Mouse (Mus musculus) heart, embryonic 14.5 days (tissue): Measurements from ENCODE around the gene Arhgef3. TPM values are rescaled to one million over a fixed set of nuclear protein-coding genes. Genes with fewer than 3 reads are reported as not detected.
A peak's percentile ranks its signal among the peaks of the same experiment; 100 is the strongest.

ENCODE experiments used
- ATAC-seq: fragments of 200-750 bp; cut with Nextera tagmentation; 2 replicates; pipeline ENCODE4 v1.8.0; 2017; ENCODE audit warnings: low read depth, moderate TSS enrichment; ENCODE audit not compliant: insufficient number of reproducible peaks, insufficient read depth, low FRiP score
- H3K27ac ChIP-seq, 2 experiments: fragments of 200-500 bp in 1 of 2; fragments of 300-500 bp in 1 of 2; sonication (generic) in 1 of 2; replicated peaks in 1 of 2; 2 replicates each; pipeline ENCODE4 v1.5.1; 2012 to 2014; ENCODE audit warnings: low read depth in 2 of 2, low read length in 2 of 2, control low read depth in 1 of 2, mild to moderate bottlenecking in 1 of 2, mixed read lengths in 1 of 2; ENCODE audit not compliant: control insufficient read depth in 1 of 2, insufficient read depth in 1 of 2
- H3K27me3 ChIP-seq: fragments of 300-500 bp; sonication (generic); 2 replicates; pipeline ENCODE4 v1.6.1; 2014; ENCODE audit warnings: mild to moderate bottlenecking, low read length, control low read depth; ENCODE audit not compliant: control insufficient read depth, insufficient read depth
- H3K36me3 ChIP-seq: fragments of 300-500 bp; sonication (generic); 2 replicates; pipeline ENCODE4 v1.6.1; 2014; ENCODE audit warnings: mild to moderate bottlenecking, control low read depth, low read length, mixed read lengths; ENCODE audit not compliant: control insufficient read depth, insufficient read depth
- H3K4me1 ChIP-seq, 2 experiments: fragments of 200-500 bp in 1 of 2; fragments of 300-500 bp in 1 of 2; sonication (generic) in 1 of 2; 2 replicates each; pipeline ENCODE4 v1.6.1; 2012 to 2014; ENCODE audit warnings: low read length in 2 of 2, control low read depth in 1 of 2, mixed read lengths in 1 of 2; ENCODE audit not compliant: control insufficient read depth in 2 of 2, insufficient read depth in 2 of 2
- H3K4me2 ChIP-seq: fragments of 300-500 bp; sonication (generic); 2 replicates; pipeline ENCODE4 v1.6.1; 2014; ENCODE audit warnings: mild to moderate bottlenecking, low read length
- H3K4me3 ChIP-seq, 2 experiments: fragments of 200-500 bp in 1 of 2; fragments of 300-500 bp in 1 of 2; sonication (generic) in 1 of 2; 2 replicates each; pipeline ENCODE4 v1.5.1; 2012 to 2014; ENCODE audit warnings: low read length in 2 of 2, mild to moderate bottlenecking in 2 of 2, control low read depth in 1 of 2, low read depth in 1 of 2, moderate library complexity in 1 of 2; ENCODE audit not compliant: control insufficient read depth in 1 of 2, insufficient read depth in 1 of 2
- H3K9ac ChIP-seq: fragments of 300-500 bp; sonication (generic); 2 replicates; pipeline ENCODE4 v1.6.1; 2014; ENCODE audit warnings: mild to moderate bottlenecking, low read length
- H3K9me3 ChIP-seq: fragments of 300-500 bp; sonication (generic); 2 replicates; pipeline ENCODE4 v1.6.1; 2016; ENCODE audit warnings: low read length, control low read depth; ENCODE audit not compliant: control insufficient read depth
- WGBS: fragments of 180-500 bp; shearing (Covaris S2); extraction: QIAGEN DNeasy Blood & Tissue Kit; methylation state at CpG from one replicate; pipeline ENCODE4 v1.1.7; 2014; 5-methylcytosine and 5-hydroxymethylcytosine counted together
- polyA plus RNA-seq: library from polyadenylated mRNA; unstranded; fragments of >200 nt; fragmentation: Nextera tagmentation; extraction: Ambion mirVana; gene quantifications from 2 replicates; pipeline ENCODE4 v1.2.1, GENCODE M21; 2014

Arhgef3 gene
- polyA plus RNA-seq, 1 experiment from 2014 or later = 15.4 TPM

DNA sequence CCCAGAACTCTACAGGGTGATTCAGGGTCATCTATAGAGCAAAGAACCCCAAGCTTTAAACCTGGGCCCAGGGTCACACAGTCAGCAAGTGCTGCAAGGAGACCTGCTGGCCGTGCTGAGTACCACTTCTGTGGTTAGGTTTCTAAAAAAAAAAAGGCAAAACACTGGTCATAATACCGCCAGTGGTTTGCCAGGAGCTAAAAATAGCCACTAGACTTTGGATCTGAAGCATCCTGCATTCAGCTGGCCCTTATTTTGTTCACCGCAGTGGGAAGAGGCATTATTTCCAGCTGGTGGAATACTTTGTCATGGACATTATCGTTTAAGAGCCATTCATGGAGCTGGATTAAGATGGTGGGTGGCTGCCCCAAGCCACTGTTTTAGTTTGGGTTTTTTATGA, 253.9 kb downstream of the Arhgef3 start:
- peak overlapping the region; percentile 81 to 82 for H3K27ac ChIP-seq
- ATAC-seq = no peak; the same call in 1 of the 2 replicates
- no peaks in the 10 kb centered on the region for H3K9me3 ChIP-seq
- no peak overlapping the region for H3K4me3 ChIP-seq
- peaks cover 10 to 22% of the 10 kb centered on the region in 2 experiments for H3K4me1 ChIP-seq
- no peaks in the 10 kb centered on the region for H3K27me3 ChIP-seq
- peak overlapping the region; percentile 21 for H3K4me2 ChIP-seq
- no peak overlapping the region for H3K9ac ChIP-seq
- H3K36me3 ChIP-seq = no peaks in the 10 kb centered on the region
- 21% methylated on average over 4 of the region's 4 CpGs for WGBS

GRCm38 (mm10) chr14:27369503-27369902, 254.8 kb downstream of the Arhgef3 start:
- Histone ChIP-seq H3K27me3 (no peaks in the 10 kb centered on the region), H3K4me1 (peaks cover 10 to 22% of the 10 kb centered on the region in 2 experiments), H3K4me2 (no peak overlapping the region), H3K27ac (no peak overlapping the region), H3K36me3 (no peaks in the 10 kb centered on the region), H3K9me3 (no peaks in the 10 kb centered on the region), H3K4me3 (no peak overlapping the region), H3K9ac (no peak overlapping the region)
- 45% methylated on average over 4 of the region's 4 CpGs for WGBS
- ATAC-seq = no peak

- no peak overlapping the region for H3K4me3 ChIP-seq
- H3K27ac ChIP-seq = peak overlapping the region; percentile 4 to 5; a peak in 1 of 4 replicates
- H3K27me3 ChIP-seq = no peaks in the 10 kb centered on the region
- ATAC-seq = no peak
- H3K9ac ChIP-seq = no peak overlapping the region
- H3K36me3 ChIP-seq = no peaks in the 10 kb centered on the region
- no peak overlapping the region for H3K4me2 ChIP-seq
- no peaks in the 10 kb centered on the region for H3K9me3 ChIP-seq
- peaks cover 12 to 19% of the 10 kb centered on the region in 2 experiments for H3K4me1 ChIP-seq
- WGBS = 56% methylated on average over 8 of the region's 8 CpGs
These were observed 257.0 kb downstream of the Arhgef3 start for GRCm38 (mm10) chr14:27371669-27372076.

DNA sequence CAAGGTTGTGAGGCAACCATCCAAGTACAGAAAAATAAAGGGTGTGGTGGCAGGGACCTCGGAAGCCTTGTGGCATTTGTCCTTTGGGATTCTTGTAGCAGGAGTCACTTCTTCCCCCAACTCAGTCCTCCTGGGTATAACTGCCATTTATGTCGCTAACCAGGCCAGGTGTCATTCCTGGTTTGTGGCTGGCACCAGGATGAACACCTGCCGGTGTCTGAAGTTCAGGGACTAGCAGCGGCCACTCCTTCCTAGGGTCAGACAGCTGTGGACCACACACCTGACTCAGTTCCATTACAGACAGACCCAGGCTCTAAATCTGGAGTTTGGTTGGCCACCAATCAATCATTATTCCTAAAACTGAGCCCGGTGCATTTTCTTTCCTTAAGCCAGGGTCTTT, 258.8 kb downstream of the Arhgef3 start:
- no peak for ATAC-seq

DNA sequence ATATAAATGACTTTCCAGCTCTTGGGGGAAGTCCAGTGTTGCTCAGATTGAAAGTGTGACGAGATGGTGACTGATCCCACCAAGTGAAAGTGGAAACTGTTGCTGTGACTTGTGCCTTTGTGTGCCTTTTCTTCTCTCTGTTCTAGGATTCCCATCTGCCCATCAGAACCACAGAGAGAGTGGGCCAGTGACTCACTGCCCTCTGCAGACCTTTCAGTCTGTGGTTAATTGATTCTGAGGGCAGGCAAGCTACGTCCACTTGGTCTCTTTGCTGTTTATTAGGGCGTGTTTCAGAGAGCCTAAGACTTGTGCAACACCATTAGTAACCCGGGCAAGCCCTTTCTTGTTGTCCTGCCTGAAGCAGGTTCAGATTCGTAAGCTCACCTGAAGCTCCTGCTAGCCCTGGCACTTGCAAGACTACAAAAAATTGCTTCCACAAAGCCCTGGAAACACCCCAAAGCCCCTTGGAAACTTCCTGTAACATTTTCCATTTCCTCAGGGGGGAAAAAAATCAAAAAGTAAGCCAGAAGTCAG, 261.5 kb downstream of the Arhgef3 start:
- Histone ChIP-seq H3K4me1 (peaks cover 0 to 4% of the 10 kb centered on the region in 2 experiments; a peak in 1 of 4 replicates), H3K36me3 (no peaks in the 10 kb centered on the region), H3K9ac (no peak overlapping the region), H3K27me3 (no peaks in the 10 kb centered on the region), H3K9me3 (no peaks in the 10 kb centered on the region), H3K4me3 (no peak overlapping the region), H3K4me2 (no peak overlapping the region), H3K27ac (0 out of 4 replicates have a peak overlapping the region, but pooled peaks of 1 of the 2 experiments have one; percentile 22)
- no peak for ATAC-seq
- WGBS = 66% methylated on average over 5 of the region's 5 CpGs

More for the DNA sequence above, 258.8 kb downstream of the Arhgef3 start:
- H3K27ac ChIP-seq = no peak overlapping the region
- H3K4me3 ChIP-seq = no peak overlapping the region
- H3K4me1 ChIP-seq = peaks cover 7 to 11% of the 10 kb centered on the region in 2 experiments
- WGBS = 91% methylated on average over 5 of the region's 5 CpGs
- H3K4me2 ChIP-seq = no peak overlapping the region
- no peaks in the 10 kb centered on the region for H3K9me3 ChIP-seq
- H3K9ac ChIP-seq = no peak overlapping the region
- no peaks in the 10 kb centered on the region for H3K27me3 ChIP-seq
- H3K36me3 ChIP-seq = no peaks in the 10 kb centered on the region

GRCm38 (mm10) chr14:27378669-27379068, 264.0 kb downstream of the Arhgef3 start:
- H3K27ac ChIP-seq = no peak overlapping the region
- peaks cover 0 to 2% of the 10 kb centered on the region in 2 experiments; a peak in 1 of 4 replicates for H3K4me1 ChIP-seq
- no peaks in the 10 kb centered on the region for H3K27me3 ChIP-seq
- no peak overlapping the region for H3K9ac ChIP-seq
- no peaks in the 10 kb centered on the region for H3K36me3 ChIP-seq
- WGBS = 92% methylated on average over 7 of the region's 7 CpGs
- ATAC-seq = no peak
- no peaks in the 10 kb centered on the region for H3K9me3 ChIP-seq
- H3K4me3 ChIP-seq = no peak overlapping the region
- H3K4me2 ChIP-seq = no peak overlapping the region

- no peak overlapping the region for H3K4me2 ChIP-seq
- H3K36me3 ChIP-seq = no peaks in the 10 kb centered on the region
- no peak overlapping the region for H3K4me3 ChIP-seq
- H3K9me3 ChIP-seq = no peaks in the 10 kb centered on the region
- H3K27me3 ChIP-seq = no peaks in the 10 kb centered on the region
- 85% methylated on average over 12 of the region's 12 CpGs for WGBS
- no peak overlapping the region for H3K9ac ChIP-seq
- no peak for ATAC-seq
- H3K4me1 ChIP-seq = peaks cover 0 to 2% of the 10 kb centered on the region in 2 experiments; a peak in 1 of 4 replicates
- no peak overlapping the region for H3K27ac ChIP-seq
These were observed 264.7 kb downstream of the Arhgef3 start for GRCm38 (mm10) chr14:27379404-27379803.

DNA sequence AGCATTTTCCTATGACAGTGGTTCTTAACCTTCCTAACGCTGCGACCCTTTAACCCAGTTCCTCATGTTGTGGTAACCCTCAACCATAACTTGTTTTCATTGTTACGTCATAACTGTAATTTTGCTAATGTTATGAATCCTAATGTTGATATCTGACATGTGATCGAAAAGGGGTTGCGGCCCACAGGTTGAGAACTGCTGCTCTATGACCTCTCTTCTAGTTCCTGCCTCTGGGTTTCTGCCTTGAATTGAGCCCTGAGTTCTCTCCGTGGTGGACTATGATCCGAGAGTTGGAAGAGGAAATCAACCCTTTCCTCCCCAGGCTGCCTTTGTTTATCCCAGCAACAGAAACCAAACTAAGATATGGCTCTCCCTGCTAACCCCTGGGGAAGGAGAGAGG, 266.8 kb downstream of the Arhgef3 start:
- Histone ChIP-seq H3K9me3 (no peaks in the 10 kb centered on the region), H3K4me3 (no peak overlapping the region), H3K9ac (no peak overlapping the region), H3K27me3 (no peaks in the 10 kb centered on the region), H3K36me3 (peaks cover 11% of the 10 kb centered on the region), H3K4me1 (no peaks in the 10 kb centered on the region; a peak in 1 of 4 replicates), H3K27ac (no peak overlapping the region), H3K4me2 (no peak overlapping the region)
- no peak for ATAC-seq
- 77% methylated on average over 7 of the region's 7 CpGs for WGBS
